Mouse (Mus musculus) intestine, embryonic 16.5 days (tissue): ENCODE results near the gene Zeb2. TPM values are rescaled to one million over a fixed set of nuclear protein-coding genes. Genes with fewer than 3 reads are reported as not detected.
"Not testable (repeated sequence)": the region's sequence is repeated elsewhere in the genome, so short reads cannot be mapped to it uniquely, and the experiment has no call there.

Source experiments
- ATAC-seq: fragments of 200-750 bp; cut with Nextera tagmentation; 2 replicates; pipeline ENCODE4 v1.8.0; 2017; ENCODE audit warnings: moderate TSS enrichment, moderate library complexity
- H3K27ac ChIP-seq: fragments of 300-500 bp; sonication (generic); 2 replicates; pipeline ENCODE4 v1.5.1; 2014; ENCODE audit warnings: mild to moderate bottlenecking, low read length
- H3K27me3 ChIP-seq: fragments of 300-500 bp; sonication (generic); replicated peaks from 2 replicates; pipeline ENCODE4 v1.6.1; 2014; ENCODE audit warnings: low read length, control low read depth, mixed read lengths; ENCODE audit not compliant: control insufficient read depth, insufficient read depth
- H3K36me3 ChIP-seq: fragments of 300-500 bp; sonication (generic); 2 replicates; pipeline ENCODE4 v1.6.1; 2014; ENCODE audit warnings: low read length, control low read depth; ENCODE audit not compliant: control insufficient read depth, insufficient read depth
- H3K4me1 ChIP-seq: fragments of 300-500 bp; sonication (generic); 2 replicates; pipeline ENCODE4 v1.6.1; 2014; ENCODE audit warnings: low read length, control low read depth, mixed read lengths; ENCODE audit not compliant: control insufficient read depth, insufficient read depth
- H3K4me2 ChIP-seq: fragments of 300-500 bp; sonication (generic); 2 replicates; pipeline ENCODE4 v1.6.1; 2014; ENCODE audit warnings: low read depth, low read length, control low read depth
- H3K4me3 ChIP-seq: fragments of 300-500 bp; sonication (generic); 2 replicates; pipeline ENCODE4 v1.5.1; 2014; ENCODE audit warnings: mild to moderate bottlenecking, low read length
- H3K9ac ChIP-seq: fragments of 300-500 bp; sonication (generic); 2 replicates; pipeline ENCODE4 v1.6.1; 2014; ENCODE audit warnings: low read depth, low read length
- H3K9me3 ChIP-seq: fragments of 300-500 bp; sonication (generic); 2 replicates; pipeline ENCODE4 v1.6.1; 2016; ENCODE audit warnings: low read length, control low read depth; ENCODE audit not compliant: control insufficient read depth
- WGBS: fragments of 180-500 bp; shearing (Covaris S2); extraction: QIAGEN DNeasy Blood & Tissue Kit; methylation state at CpG from one replicate; pipeline ENCODE4 v1.1.7; 2014; 5-methylcytosine and 5-hydroxymethylcytosine counted together
- polyA plus RNA-seq: library from polyadenylated mRNA; unstranded; fragments of >200 nt; fragmentation: Nextera tagmentation; extraction: Ambion mirVana; gene quantifications from 2 replicates; pipeline ENCODE4 v1.2.1, GENCODE M21; 2015

Zeb2 gene
- polyA plus RNA-seq, 1 experiment from 2014 or later = 30.9 TPM

DNA sequence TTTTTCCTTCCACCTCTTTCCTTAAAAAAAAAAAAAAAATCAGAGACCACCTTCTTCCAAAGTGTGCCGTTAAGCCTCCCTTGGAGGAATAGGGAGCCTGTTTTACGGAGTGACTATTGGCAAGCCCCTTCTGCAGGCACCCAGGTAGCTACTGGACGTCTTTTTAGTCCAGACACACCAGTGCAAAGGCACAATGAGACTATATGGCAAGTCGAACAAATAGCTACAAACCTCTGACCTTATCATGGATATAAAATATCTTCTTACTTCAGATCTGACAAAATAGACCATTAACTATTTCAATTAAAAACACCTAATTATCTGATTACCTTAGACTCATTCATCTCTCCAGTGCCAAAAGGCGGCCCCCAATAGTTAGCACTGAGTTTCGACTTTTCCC, 2.0 kb downstream of the Zeb2 start:
- H3K9ac ChIP-seq = no peak overlapping the region
- WGBS = 19% methylated on average over 6 of the region's 6 CpGs
- peaks cover 11% of the 10 kb centered on the region; the same call in 1 of the 2 replicates for H3K27me3 ChIP-seq
- no peaks in the 10 kb centered on the region for H3K9me3 ChIP-seq
- ATAC-seq = no peak
- peak overlapping the region; percentile 19; the same call in 1 of the 2 replicates for H3K4me2 ChIP-seq
- peak overlapping the region; percentile 83 for H3K27ac ChIP-seq
- H3K4me1 ChIP-seq = 0 out of 2 replicates have a peak, but pooled peaks cover 4% of the 10 kb centered on the region
- no peaks in the 10 kb centered on the region for H3K36me3 ChIP-seq
- no peak overlapping the region; the same call in 1 of the 2 replicates for H3K4me3 ChIP-seq

DNA sequence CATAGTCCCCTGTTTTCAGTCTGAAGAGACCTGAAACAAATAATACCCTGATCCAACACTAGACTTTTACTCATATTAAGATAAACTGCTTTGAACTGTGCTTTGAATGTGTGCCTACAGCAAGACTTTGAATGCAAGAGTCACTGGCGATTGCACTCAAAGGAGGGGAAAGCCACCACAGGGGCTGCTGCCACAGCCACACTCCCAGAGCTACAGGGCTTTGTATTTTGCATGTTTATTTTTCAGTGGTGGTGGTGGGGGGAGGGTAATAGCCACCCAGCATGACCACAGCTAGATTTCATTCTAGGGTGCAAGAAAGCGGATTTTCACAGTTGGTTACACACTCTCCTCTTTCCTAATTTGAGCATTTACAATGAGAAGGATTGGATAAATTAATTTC, 2.6 kb downstream of the Zeb2 start:
- Histone ChIP-seq H3K27me3 (peaks cover 16% of the 10 kb centered on the region; the same call in 1 of the 2 replicates), H3K27ac (peak overlapping the region; percentile 8; the same call in 1 of the 2 replicates), H3K9me3 (no peaks in the 10 kb centered on the region), H3K4me3 (no peak overlapping the region), H3K4me1 (0 out of 2 replicates have a peak, but pooled peaks cover 4% of the 10 kb centered on the region), H3K4me2 (no peak overlapping the region), H3K9ac (no peak overlapping the region; the same call in 1 of the 2 replicates), H3K36me3 (no peaks in the 10 kb centered on the region)
- WGBS = 46% methylated on average over 2 of the region's 2 CpGs
- ATAC-seq = no peak

DNA sequence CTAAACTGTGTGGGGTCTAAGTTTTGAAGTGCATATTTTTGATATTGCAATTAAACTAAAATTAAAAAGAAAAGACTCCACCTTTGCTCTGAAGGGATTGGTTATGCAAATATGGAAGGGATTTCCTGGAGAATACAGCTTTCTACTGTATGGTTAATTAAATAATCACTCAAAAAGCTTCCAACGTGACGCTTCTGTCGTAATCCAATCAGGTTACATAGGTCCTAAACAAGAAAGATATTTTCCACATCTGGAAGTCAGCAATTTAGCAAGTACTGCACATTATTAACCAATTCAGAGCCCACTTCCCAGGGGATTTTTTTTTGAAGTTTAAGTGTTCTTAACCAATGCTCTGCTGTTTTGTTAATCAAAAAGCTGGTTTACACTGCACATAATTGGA, 3.3 kb downstream of the Zeb2 start:
- peaks cover 19% of the 10 kb centered on the region; the same call in 1 of the 2 replicates for H3K27me3 ChIP-seq
- no peak overlapping the region for H3K9ac ChIP-seq
- peak overlapping the region; percentile 72; the same call in 1 of the 2 replicates for H3K27ac ChIP-seq
- H3K36me3 ChIP-seq = no peaks in the 10 kb centered on the region
- H3K9me3 ChIP-seq = no peaks in the 10 kb centered on the region
- no peak overlapping the region for H3K4me3 ChIP-seq
- H3K4me2 ChIP-seq = peak overlapping the region; percentile 32; the same call in 1 of the 2 replicates
- WGBS = 35% methylated on average over 3 of the region's 3 CpGs
- H3K4me1 ChIP-seq = 0 out of 2 replicates have a peak, but pooled peaks cover 4% of the 10 kb centered on the region
- no peak for ATAC-seq

DNA sequence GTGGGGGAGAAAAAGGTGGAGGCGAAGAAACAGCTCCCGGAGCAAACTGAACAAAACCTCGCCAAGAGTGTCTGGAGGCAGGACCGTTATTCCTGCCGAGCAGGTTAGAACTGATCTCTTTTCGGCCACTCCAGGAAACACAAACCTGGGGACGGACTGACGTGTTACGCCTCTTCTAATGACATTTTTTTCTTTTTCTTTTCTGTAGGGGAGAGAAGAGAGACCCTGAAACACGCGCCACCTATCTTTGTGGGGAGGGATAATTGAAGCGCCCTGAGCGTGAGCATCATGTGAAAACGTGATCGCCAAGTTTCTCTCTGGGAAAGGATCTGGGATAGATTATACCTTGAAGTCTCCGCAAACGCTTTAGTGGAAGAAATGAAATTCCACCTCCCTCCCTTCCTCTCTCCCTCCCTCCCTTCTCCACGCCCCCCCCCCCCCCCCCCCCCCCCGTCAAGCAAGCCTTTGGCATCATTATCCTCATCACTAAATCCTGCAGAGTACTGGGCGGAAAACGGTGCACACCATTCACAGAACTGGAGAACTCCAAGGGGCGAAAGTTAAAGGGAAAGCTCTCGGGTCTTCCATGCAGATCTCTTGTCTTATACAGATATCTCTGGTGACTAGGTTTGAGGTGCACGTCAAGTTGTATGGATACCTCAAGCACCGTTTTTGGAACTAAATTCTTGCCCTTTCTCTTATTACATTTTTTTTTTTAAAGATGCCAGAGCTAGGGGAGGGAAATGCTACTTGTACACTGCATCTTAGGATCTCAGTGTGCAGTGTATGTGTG, 4.1 kb downstream of the Zeb2 start:
- Histone ChIP-seq H3K4me3 (peak overlapping the region; percentile 73), H3K36me3 (no peaks in the 10 kb centered on the region), H3K27me3 (peaks cover 19% of the 10 kb centered on the region; the same call in 1 of the 2 replicates), H3K9ac (peak overlapping the region; percentile 91), H3K27ac (peak overlapping the region; percentile 88), H3K9me3 (no peaks in the 10 kb centered on the region), H3K4me1 (0 out of 2 replicates have a peak, but pooled peaks cover 4% of the 10 kb centered on the region), H3K4me2 (peak overlapping the region; percentile 37; the same call in 1 of the 2 replicates)
- WGBS = 2% methylated on average over 23 of the region's 25 CpGs
- ATAC-seq = 0 out of 2 replicates have a peak, but pooled peaks have one; percentile 14

DNA sequence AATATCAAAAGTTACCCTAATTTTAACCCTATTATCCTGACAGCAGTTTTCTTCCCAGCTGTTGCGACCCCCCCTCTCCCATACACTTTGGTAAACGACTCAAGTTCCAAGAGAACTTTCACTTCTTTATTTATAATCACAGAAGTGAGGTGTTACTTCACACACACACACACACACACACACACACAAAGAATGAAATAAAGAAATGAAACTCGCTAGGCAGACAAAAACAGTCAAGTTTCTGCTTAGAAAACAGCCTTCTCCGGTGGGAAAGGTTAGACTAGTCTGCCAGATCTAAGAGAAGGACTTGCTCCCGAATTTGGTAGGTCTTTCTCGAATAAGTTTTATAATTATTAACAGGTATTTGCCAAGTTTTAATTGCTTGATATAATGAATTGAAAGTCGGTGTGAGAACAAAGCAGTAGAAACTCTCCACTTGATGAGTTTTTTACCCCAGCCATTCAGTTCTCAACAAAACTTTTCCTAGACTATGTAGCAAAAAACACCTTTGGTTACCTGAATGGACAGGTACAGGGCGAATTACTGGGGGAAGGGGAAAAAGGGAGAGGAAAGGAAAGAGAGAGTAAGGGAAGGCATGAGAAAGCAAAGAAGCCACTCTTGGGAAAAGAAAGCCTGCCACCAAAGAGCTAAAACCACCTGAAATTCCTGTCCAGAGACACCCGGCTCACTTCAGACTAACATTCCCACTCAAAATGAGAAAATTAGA, 5.0 kb downstream of the Zeb2 start:
- peak overlapping the region; percentile 91 for H3K9ac ChIP-seq
- H3K4me3 ChIP-seq = peak overlapping the region; percentile 73
- no peak for ATAC-seq
- 0 out of 2 replicates have a peak, but pooled peaks cover 4% of the 10 kb centered on the region for H3K4me1 ChIP-seq
- H3K27ac ChIP-seq = peak overlapping the region; percentile 88
- H3K9me3 ChIP-seq = no peaks in the 10 kb centered on the region
- no peaks in the 10 kb centered on the region for H3K36me3 ChIP-seq
- H3K4me2 ChIP-seq = peak overlapping the region; percentile 37; the same call in 1 of the 2 replicates
- peaks cover 19% of the 10 kb centered on the region; the same call in 1 of the 2 replicates for H3K27me3 ChIP-seq
- 4% methylated on average over 9 of the region's 9 CpGs for WGBS

DNA sequence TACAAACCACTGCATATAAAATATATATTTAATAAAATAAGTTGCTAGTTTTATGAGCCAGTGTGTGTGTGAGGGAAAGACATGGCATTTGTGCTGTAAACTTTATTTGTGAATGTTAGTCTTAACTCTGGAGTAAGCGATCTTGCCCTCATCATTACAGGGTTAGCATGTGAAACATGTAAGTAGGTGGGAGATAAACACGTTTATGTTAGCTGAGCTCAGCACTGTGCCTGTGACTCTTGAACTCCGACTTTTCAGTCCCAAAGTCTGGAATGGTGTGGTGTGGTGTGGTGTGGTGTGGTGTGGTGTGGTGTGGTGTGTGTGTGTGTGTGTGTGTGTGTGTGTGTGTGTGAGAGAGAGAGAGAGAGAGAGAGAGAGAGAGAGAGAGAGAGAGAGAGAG, 5.6 kb downstream of the Zeb2 start:
- ATAC-seq, H3K36me3 ChIP-seq, H3K4me1 ChIP-seq, H3K9me3 ChIP-seq: not testable (repeated sequence)
- Histone ChIP-seq H3K4me3 (peak overlapping the region; percentile 73), H3K27ac (peak overlapping the region; percentile 91), H3K4me2 (peak overlapping the region; percentile 85; the same call in 1 of the 2 replicates), H3K9ac (peak overlapping the region; percentile 91), H3K27me3 (peaks cover 19% of the 10 kb centered on the region; the same call in 1 of the 2 replicates)
- 8% methylated on average over 3 of the region's 3 CpGs for WGBS

DNA sequence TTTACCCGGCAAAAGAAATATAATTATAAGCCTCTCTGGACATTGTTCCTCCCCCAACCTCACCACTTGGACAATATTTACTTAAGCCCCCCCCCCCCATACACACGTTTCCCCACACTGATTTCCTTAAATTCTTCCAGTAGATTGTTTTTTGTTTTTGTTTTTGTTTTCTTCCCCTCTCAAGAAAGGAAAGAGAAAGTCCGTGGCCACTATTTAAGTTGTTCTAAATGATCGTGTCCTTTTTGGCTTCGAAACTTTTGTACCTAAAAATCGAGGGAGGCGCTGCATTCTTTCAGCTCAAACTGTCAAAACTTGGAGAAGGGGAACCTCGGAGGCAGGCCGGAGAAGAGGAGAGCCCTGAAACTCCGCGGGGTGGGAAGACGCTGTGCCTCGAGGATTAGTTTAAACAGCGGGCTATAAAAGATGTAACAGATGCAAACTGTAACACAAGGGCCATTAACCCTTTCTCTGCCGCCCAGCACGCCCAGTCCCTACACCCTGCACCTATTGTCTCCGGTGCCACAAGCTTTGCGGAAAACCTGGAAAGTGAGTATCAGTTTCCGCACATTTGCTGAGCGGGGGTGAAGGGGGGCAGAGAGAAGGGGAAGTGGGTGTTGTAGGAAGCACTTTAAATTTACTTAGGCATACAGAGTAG, 6.3 kb downstream of the Zeb2 start:
- WGBS = under 1% methylated on average over 20 of the region's 20 CpGs
- peak overlapping the region; percentile 91 for H3K9ac ChIP-seq
- H3K27me3 ChIP-seq = peaks cover 21% of the 10 kb centered on the region
- no peaks in the 10 kb centered on the region for H3K36me3 ChIP-seq
- 0 out of 2 replicates have a peak, but pooled peaks have one; percentile 10 for ATAC-seq
- 0 out of 2 replicates have a peak, but pooled peaks cover 4% of the 10 kb centered on the region for H3K4me1 ChIP-seq
- H3K9me3 ChIP-seq = no peaks in the 10 kb centered on the region
- peak overlapping the region; percentile 91 for H3K27ac ChIP-seq
- H3K4me2 ChIP-seq = peak overlapping the region; percentile 85
- peak overlapping the region; percentile 73 for H3K4me3 ChIP-seq

DNA sequence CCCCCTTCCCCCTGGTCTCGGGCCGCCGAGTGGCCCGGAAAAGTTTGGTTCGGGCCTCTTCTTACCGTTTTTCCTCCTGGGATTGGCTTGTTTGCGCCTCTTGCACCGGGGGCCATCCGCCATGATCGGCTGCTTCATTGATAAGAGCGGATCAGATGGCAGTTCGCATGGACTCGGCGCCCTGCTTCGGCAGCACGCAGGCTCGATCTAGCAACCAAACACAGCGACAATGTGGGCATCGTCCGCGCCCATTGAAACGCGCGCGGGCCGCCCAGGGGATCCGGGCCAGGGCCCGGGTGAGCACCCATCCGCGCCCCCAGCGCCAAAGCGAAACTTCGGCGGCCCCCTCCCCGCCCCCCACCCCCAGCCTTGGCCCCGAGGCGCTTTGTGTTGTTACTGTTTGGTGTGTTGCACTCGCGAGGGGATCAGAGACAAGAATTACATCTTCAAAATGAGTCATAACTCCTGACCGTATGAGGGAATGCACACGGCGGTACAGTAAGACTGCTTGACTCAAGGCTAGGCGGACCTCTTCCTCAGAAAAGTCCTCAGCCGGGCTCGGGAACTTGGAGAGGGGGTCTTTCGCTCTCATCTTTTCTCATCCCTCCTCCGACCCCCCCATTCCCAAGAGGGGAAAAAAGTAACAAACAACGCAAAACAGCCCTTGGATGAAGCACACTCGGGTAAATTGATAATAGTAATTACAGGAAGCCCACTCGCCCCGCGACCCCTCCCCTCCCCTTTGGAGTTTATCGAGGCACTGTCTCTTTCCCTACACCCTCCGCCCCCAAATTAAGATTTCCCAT, 7.0 kb downstream of the Zeb2 start:
- Histone ChIP-seq H3K9me3 (no peaks in the 10 kb centered on the region), H3K36me3 (no peaks in the 10 kb centered on the region), H3K27me3 (peaks cover 18% of the 10 kb centered on the region), H3K4me3 (peak overlapping the region; percentile 73), H3K4me2 (peak overlapping the region; percentile 85), H3K27ac (peak overlapping the region; percentile 91), H3K9ac (peak overlapping the region; percentile 91), H3K4me1 (no peaks in the 10 kb centered on the region)
- ATAC-seq = peak; percentile 47
- WGBS = under 1% methylated on average over 54 of the region's 54 CpGs
